Mouse (Mus musculus) right cerebral cortex, adult 18-20 months (tissue): ENCODE measurements at regions not wholly inside any gene's neighbourhood (a gene's known extent, or its start where the extent isn't known, plus 50 kb on each side); places are given as distances from the start of the nearest gene placed in this dataset.

ENCODE experiments used
- DNase-seq: peaks from one replicate; pipeline ENCODE4 v3.0.0; 2022; ENCODE audit warnings: mixed read lengths

DNA sequence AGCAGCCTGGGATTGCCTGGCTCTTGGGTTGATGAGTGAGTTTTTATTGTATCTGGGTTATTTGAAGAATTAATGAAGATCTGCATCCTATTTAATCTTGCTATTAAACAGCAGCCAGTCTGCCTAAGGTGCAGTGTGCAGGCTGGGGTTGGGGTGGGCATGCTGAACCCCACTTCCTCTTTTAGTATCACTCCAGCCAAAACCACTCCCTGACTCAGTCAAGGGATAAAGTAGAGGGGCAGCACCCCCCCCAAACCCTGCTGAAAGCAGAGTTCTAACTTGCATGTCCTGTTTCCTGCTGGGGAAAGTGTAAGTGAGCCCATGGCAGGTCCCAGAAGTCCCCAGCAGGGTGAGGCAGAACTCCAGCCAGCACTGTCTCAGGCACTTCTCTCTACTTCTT, 292.7 kb upstream of the Rtl1 start:
- DNase-seq, result no peak

DNA sequence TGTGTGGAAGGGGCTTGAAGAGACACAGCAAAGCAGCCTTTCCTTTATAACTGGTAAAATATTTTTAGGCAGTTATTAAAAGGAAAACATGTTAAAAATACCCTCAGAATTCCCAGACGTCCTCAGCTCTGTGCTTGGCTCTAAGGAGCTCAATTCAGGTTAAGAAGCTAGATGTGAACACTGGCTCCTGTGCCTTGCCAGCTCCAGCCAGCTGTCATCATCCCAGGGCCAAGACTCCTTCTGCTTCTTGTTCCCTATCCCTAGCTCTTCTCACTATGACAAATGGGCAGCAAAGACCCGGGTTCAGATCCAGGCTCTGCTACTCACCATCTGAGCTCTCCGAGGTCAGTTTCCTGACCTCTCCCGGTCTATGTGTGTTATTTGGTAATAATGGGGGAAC, 293.5 kb upstream of the Rtl1 start:
- no peak for DNase-seq

DNA sequence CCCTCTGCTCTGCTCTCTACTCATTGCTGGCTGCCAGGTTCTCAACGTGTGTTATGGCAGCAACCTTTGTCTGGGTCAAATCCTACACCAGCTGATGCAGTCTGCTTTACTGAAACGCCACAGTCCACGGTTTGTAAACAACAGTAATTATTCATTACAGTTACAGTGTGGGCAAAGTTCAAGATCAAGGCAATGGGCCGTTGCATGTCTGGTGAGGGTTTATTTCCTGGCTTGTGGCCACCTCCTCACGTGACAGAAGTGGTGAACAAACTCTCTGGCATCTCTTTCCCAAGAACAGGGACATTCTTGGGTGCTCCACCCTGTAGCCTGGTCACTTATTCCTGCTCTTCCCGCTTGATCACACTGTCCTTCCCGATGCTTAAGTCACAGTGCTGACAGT, 295.3 kb upstream of the Rtl1 start:
- no peak for DNase-seq

DNA sequence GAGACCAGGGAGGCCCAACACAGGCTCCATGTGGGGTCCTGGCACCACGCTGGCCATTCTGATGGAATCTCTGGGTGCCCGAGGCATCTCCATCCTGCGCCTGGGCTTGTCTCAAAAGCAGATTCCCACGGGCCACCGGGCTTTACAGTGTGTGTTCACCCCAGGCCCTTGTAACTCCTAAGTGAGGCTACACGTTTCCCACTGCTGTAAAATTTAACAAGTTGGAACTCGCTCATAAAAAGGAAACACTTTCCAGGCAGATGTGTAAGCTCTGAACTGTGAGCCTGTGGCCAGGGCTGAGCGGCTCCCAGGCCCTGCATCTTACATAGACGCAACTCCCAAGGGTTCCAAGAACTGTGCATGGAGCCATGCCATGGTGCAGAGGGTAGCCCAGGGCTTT, 296.3 kb upstream of the Rtl1 start:
- no peak for DNase-seq

DNA sequence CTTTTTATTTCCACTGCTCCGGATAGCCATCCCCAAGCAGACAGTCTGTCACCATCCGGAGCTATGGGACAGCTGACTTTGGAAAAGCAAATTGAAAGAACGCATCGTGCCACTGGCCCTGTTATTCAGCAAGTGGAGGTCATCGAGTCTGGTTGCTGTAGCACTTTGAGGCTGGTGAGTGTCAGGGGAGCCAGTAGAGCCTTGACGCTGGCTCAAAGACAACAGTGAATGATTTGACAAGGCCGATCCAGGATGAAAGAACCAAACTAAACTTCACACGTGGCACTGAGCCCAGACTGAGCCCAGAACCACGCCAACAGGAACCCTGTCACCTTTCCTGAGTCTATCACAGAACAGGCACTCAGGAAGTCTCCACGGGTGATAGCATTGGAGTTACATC, 296.8 kb upstream of the Rtl1 start:
- DNase-seq, result no peak

DNA sequence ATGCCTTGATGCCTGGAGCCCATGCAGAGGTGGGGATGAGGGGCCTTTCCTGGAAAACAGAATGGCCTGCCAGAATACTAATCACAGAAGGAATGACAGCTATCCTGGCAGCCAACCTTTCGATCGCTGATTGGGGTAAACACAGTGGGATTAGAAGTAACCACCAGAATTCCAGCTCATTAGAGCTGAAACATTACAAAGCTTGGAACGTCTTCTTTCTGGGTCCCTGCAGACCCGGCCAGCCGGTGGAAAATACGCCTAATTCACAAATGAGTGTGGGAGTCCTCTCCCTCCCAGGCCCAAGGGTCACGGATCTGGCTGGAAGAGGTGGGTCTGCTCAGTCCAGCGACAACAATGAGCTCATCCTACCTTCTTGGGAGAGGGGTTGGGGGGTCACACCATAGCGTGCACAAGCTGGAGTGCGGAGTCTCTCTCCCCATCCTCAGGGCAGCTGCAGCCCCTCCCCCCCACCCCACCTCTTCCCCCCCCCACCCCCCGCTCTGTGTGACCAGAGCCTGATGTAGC, 297.8 kb upstream of the Rtl1 start:
- no peak for DNase-seq

DNA sequence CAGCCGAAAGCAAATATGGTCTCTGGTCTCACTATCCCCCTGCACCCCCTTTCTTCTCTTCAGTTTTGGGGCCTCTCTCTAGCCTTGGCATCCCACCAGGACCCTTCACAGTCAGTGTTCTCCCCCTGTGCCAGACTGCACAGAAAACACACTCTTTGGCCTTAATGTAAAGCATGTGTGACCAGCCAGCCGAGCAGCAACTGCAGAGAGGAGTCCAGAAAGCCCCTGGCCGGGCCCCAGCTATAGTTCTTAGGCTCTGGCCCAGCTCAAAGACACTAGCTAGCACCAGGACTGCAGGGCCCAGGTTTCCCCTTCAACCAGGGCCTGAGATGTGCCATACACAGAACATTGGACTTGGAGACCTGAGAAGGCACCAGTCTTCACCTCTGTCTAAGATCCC, 299.3 kb upstream of the Rtl1 start:
- no peak for DNase-seq

DNA sequence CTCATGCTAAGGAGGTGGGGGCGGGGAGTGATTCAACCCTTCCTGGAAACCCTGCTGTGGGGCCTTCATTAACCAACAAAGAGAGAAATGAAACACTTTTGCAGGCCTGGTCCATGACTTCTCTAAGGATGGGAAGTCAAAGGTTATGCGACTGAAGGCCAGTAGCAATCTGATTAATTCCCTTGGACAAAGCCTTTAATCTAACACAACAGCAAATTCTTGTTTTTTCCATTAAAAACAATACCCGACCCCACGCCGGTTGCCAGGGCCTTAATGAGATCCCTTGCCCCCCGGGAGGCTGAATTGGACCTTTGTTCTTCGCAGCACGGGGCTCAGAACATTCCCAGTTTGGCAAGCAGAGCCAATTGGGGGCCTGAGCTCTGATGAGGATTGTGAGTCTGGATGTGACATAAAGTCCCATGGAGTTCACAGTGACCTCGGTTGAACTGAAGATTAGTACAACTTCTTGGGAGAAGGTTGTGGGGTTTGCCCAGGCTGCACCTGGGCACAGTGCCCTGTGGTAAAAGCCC, 310.9 kb upstream of the Rtl1 start:
- peak; percentile 13 for DNase-seq

DNA sequence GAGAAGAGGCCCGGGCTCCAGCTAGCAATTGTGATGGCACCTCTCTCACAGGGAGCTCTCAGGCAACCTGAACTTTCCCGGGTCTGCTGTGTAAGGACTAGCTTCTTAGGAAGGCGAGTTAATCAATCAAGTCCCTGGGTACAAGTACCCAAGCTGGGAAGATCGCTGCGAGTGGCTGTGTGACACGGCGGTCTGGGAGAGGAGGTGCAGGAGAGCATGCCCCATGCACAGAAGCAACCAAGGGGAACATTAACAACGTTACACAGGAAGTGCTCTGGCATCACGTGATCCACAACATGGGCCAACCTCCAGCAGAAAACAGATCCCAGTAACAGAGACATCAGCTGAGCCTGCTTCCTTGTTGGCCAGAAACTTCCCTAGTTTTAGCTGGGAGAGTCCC, 311.4 kb upstream of the Rtl1 start:
- no peak for DNase-seq

DNA sequence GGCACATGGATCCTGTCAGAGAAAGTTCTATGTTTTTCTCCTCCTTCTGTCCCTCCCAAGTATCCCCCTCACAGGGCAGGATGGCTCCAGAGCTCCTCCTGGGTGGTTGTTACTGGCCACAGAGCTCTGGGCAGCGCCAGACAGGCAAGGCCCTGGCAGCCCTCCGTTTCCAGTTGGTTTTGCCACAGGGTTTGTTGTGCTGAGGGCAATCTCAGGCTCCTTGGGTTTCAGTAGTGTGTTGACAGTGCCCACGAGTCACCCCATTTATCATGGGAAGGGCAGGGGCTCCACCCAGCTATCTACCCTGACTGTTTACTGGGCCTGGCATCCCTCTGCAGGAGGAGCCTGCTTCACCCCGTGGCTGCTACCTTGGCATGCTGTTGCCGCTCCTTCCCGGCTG, 317.6 kb upstream of the Rtl1 start:
- DNase-seq, result no peak

DNA sequence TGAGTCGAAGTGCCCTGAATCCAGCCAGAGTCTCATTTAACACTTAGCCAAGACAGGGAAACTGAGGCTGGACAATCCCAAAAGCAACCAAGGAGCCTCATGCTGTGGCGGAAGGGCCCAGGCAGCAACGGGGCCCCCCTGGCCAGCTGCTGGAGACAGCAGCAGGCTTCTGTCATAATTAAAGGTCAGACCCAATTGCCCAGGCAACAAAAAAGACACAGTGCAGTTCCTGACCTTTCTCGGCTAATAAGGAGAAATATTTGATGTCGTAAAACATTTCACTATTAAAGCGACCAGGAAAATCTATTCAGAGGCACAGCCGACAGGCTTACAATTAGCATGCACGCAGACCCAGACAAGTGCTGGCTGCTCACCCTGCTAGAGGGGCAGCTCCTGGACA, 318.8 kb upstream of the Rtl1 start:
- DNase-seq, result no peak

DNA sequence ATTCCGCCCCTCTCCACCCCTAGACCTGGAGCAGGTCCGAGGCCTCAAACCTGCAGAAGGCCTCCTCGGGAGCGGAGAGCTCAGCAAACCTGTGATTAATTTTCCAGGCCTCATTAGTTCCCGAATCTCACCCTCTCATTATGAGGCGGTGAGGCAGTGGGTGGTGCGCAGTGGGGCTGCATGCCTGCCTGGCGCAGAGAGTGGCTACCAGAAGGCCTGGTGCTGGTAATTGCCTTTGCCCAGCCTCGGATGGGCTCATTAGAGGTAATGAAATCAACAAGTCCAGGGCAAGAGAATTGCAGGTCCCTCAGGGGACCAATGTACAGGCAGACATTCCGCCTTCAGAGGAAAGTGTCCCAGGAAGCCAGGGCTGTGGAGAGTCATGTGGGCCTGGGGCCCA, 322.0 kb upstream of the Rtl1 start:
- no peak for DNase-seq

DNA sequence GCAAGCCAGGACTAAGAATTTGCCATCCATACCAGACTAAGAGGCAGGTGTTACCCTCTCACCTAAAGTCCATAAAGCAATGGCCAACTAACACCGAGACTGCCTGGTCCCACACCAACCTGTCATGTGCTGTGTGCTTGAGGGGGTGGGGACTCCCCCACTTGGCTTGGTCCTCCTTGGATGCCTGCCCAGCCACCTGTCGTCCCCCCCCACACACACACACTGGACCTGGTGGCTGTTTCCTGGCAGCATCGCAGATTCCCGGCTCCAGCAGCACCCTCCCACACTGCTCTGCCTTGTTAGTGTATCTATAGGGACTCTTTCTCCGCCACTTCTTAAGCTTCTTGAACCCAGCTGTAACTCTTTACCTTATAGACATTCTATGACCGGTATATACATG, 325.7 kb upstream of the Rtl1 start:
- no peak for DNase-seq

DNA sequence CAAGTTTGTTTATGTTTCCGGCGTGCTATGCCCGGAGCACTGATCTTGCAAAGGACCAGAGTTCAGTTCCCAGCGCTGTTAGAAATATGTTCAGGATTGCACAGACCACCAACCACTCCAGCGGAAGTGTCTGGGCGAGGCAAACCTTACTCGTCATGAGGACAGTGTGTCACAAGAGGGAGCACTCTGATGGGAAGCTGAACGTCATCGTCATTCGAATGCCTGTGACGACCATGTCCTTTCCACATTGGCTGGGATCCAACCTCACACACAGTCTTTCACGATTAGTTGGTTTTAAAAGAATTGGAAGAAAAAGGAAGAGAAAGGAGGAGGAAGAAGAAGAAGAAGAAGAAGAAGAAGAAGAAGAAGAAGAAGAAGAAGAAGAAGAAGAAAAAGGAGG, 326.5 kb upstream of the Rtl1 start:
- DNase-seq, result no peak

DNA sequence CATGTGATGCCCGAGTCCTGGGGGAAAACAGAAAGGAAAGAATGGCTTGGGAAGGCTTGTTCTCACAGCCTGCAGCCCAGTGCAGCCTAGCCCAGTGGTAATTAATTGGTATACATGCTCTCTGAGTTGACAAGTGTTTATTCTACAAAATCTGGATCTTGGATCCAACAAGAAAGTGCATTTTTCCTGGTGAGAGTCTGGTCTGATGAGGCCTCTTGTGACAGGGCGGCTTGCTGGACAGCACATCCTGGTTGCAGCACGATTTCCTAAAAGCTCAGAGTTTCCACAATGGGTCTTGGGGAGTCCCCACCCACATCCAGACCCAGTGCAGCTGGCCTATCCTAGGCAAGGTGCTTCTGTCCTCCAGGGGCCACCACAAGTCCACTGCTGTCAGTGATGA, 332.7 kb upstream of the Dio3 start:
- DNase-seq, result no peak

DNA sequence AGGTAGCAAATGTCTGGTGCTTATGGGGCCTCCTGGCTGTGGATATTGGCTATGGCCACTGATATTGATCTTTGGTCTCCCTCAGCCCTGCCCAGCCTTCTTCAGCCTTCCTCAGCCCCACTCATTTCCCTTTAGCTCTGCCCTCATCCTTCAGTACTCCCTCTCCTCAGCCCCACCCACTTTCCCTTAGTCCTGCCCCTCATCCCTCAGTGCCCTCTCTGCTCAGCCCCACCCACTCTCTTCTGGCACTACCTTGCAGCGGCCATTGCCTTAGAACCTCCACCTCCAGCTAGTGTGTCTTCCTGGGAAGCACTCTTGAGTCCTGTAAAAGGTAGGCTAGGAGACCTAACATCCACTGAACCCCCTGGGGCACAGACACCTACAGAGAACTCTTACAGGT, 331.9 kb upstream of the Dio3 start:
- no peak for DNase-seq

DNA sequence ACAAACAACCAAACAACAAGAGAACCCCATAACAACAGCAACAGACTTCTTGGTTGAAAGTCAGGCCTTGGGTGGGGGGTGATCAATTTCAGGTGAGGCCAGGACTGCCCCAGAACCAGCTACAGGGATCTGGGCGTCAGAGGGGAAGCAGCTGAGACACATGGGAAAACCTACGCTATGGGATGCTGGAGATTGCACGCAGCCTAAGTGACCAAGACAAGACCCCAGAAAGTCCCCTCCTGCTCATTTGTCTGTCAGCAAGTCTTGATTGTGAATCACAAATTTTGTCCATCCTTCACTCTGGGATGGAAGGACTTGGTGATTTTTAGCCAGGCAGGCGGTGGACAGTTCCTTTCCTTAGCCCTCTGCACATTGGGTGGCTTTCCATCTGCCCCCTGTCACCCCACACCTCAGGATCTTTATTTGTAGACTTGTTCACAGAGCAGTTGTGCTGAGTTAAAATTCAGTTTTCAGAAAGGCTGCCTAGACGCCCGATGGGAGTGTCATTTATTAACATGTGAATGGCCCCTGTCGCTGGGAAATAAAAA, 330.9 kb upstream of the Dio3 start:
- DNase-seq, result no peak

DNA sequence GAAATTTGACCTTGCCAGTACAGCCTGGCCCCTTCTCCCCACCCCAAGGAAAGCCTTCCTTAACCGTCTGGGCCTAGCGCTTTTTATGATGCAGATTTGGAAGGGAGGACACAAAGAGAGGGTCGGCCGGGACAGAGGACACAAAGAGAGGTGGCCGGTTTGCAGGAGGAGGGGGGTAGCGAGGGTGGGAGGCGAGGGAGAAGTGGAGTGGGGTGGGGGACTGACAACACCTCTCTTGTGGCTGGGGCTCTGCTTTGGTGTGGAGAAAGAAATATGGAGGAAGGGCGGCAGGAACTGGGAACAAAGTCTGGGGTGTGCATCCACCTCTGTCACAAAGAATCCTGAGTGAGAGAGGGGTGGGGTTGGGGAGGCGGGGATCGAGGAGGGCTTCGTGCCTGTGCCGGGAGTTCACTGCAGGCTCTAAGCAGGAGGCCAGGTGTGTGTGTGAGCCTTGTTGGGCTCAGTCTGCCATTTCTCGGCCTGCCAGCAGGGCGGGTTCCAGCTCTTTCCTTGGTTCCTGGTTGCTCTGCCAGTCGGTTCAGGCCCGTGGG, 330.4 kb upstream of the Dio3 start:
- no peak for DNase-seq

DNA sequence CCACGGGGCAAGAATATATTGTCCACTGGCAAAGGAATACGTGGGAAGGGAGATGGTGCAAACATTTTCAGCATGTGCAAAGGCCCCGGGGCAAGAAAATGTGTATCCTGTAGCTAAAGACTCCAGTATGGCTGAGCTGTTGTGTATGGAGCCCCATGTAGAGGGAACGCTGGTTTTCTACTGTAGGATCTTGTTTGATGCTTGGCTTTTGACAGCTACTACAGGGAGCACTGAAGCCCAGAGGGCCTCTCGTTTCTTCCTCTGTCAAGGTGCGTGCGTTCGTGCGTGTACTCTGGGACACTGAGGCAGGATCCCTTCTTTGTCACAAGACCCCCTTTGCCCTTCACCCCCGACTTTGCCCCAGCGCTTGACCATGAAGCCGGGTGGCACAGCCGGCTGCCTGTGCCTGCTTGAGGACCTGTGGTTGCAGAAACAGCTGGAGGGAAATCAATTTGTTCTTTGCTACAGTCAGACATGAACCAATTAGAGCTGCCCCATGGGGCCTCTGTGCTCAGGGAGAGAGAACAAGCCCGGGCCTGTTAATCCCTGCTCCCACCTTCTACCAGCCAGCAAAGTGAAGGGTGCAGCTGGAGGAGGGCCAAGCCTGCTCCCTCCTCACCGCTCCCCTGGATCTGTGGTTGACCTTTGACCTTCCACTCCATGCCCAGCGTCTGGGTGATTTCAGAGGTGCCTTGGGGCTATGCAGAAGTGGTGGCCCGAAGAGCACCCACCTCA, 329.5 kb upstream of the Dio3 start:
- no peak for DNase-seq

DNA sequence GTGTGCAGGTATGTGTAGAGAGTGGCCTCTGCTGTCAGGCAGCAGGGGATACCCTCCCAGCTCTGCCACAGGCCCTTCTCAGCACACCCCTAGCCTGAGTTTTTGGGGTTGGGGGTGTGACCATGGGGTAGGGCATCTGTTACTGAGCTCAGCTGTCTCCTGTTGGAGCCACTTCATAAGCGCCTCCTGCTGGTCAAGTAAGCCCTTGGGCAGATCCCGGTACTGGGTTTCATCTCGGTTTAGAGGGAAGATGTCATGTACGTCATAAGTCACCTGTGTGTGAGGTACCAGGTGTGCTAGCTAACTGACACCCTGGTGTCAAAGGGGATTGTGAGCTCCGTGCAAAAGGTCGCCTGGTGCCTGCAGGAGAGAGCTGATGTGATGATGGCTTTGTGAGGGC, 328.2 kb upstream of the Dio3 start:
- no peak for DNase-seq

DNA sequence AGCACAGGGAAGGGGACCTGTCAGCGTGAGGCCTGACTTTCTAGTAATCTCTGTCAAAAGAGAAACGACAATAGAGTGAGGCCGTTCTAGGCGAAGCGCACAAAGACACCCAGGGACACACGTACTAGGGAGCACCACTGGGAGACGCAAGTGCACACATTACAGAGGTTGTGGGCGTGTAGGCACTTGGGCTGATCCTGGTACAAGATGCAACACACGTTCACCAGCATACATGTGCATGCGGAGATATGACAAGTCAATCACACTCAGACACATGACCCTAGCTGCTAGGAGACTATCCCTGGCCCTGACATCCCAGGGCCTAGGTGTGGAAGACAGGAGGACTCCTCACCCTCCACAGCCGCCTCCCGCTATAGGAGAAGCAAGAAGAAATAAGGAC, 327.4 kb upstream of the Dio3 start:
- no peak for DNase-seq

DNA sequence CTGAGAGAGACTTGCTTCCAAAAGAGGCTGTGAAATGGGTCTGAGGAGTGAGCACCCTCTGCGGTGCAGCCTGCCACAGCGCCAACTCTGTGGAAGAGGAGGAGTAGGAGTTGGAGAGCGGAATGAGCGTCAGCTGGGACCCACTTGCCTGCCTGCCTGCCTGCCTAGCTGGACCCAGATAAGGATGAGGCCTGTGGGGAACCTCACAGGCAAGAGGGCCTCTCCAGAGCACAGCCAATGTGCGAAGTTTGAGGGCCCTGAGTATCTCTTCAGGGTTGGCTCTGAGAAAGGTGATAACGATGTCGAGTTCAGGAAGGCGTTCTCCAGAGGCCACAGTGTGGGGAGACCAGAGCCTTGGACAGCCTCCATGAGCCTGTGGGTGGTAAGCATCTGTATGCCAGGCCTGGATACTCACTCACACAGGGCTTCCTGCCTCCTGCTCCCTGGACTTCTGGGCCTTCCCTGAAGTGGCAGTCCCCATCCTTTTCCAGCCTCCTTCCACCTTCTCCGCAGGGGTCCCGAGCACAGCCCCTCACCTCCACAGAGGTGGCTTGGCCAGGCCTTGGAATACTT, 326.9 kb upstream of the Dio3 start:
- DNase-seq, result no peak

DNA sequence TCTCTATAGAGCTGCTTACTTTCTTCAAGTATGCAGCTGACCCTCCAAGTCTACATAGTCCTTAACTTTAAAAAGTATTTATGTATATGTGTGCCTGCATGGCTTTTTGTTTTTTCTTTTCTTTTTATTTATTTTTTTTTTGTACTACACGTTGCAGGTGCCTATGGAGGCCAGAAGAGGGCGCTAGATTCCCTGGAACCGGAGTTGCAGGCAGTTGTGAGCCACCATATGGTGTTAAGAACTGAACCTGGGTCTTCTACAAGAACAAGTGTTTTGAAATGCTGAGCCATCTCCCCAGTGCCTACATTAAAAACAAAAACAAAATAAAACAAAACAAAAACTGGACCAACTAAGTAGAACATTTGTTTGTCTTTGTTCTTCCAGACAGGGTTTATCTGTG, 325.9 kb upstream of the Dio3 start:
- no peak for DNase-seq

DNA sequence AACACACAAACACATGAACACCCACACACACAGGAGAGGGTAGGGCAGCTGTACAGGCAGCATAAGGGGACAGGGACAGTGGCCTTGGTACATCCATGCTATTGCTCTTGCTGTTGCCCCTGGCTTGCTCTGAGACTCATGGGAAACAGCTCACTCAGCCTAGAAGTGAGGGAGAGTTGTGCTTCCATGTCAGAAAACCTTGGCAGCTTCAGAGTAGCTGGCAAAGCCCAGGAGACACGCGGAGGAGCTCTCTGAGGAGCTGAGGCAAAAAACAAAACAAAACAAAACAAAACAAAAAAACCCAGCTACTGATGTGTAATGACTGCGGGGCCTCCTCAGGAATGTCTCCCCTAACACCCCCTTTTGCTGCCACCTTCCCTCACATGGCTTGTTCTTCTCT, 321.6 kb upstream of the Dio3 start:
- no peak for DNase-seq
